Mouse (Mus musculus): ENCODE data around the gene Myh10. TPM values are rescaled to one million over a fixed set of nuclear protein-coding genes. Genes with fewer than 3 reads are reported as not detected.

Gene Myh10
- polyA plus RNA-seq, 1 experiment = 5.9 TPM

GRCm38 (mm10) chr11:68852932-68853409 is 161.6 kb downstream of the Myh10 start:
- no peaks in the 10 kb centered on the region for H3K36me3 ChIP-seq (ENCODE audit: control insufficient read depth, insufficient read depth, low read length)
- H3K27me3 ChIP-seq (ENCODE audit: control insufficient read depth, insufficient read depth, low read length) = no peaks in the 10 kb centered on the region
- TF ChIP-seq POLR2A (IDR thresholded peaks at IDR 0.05; ENCODE audit: low read depth, low read length) (no peak; the same call in none of the 2 replicates), CTCF (IDR thresholded peaks at IDR 0.05; ENCODE audit: extremely low read depth, insufficient read depth, insufficient read length, insufficient replicate concordance) (no peak)
- H3K4me1 ChIP-seq (ENCODE audit: control insufficient read depth, insufficient read depth, insufficient read length) = peaks cover 2% of the 10 kb centered on the region
- DNase-seq (ENCODE audit: low read depth in 1 of 2, low spot score in 2 of 2) = peak; percentile 98 to 100
- under 1% methylated on average over 42 of the region's 42 CpGs for WGBS
- peak overlapping the region; percentile 95 for H3K27ac ChIP-seq (ENCODE audit: insufficient read depth, low read length)
- H3K4me3 ChIP-seq (ENCODE audit: extremely low read depth, insufficient read depth, insufficient read length) = peak overlapping the region; percentile 89

- TF ChIP-seq POLR2A (IDR thresholded peaks at IDR 0.05; ENCODE audit: low read depth, low read length) = no peak
- 20% methylated on average over 14 of the region's 14 CpGs for whole genome bisulfite sequencing
- Histone ChIP-seq H3K27me3 (ENCODE audit: control insufficient read depth, insufficient read depth, low read length) (no peaks in the 10 kb centered on the region), H3K4me1 (ENCODE audit: control insufficient read depth, insufficient read depth, insufficient read length) (peaks cover 2% of the 10 kb centered on the region), H3K4me3 (ENCODE audit: extremely low read depth, insufficient read depth, insufficient read length) (peak overlapping the region; percentile 54), H3K27ac (ENCODE audit: insufficient read depth, low read length) (peak overlapping the region; percentile 53), H3K36me3 (ENCODE audit: control insufficient read depth, insufficient read depth, low read length) (no peaks in the 10 kb centered on the region)
- DNase-seq (ENCODE audit: low read depth in 1 of 2, low spot score in 2 of 2) = peak in 1 of 2 experiments; percentile 22
Observed at GRCm38 (mm10) chr11:68853611-68854401, 162.4 kb downstream of the Myh10 start.

GRCm38 (mm10) chr11:68854621-68855020 is 163.3 kb downstream of the Myh10 start:
- Histone ChIP-seq H3K4me1 (ENCODE audit: control insufficient read depth, insufficient read depth, insufficient read length) (peaks cover 2% of the 10 kb centered on the region), H3K4me3 (ENCODE audit: extremely low read depth, insufficient read depth, insufficient read length) (no peak overlapping the region), H3K36me3 (ENCODE audit: control insufficient read depth, insufficient read depth, low read length) (no peaks in the 10 kb centered on the region), H3K27ac (ENCODE audit: insufficient read depth, low read length) (no peak overlapping the region), H3K27me3 (ENCODE audit: control insufficient read depth, insufficient read depth, low read length) (no peaks in the 10 kb centered on the region)
- no peak for DNase-seq (ENCODE audit: low read depth in 1 of 2, low spot score in 2 of 2)
- TF ChIP-seq CTCF (IDR thresholded peaks at IDR 0.05; ENCODE audit: extremely low read depth, insufficient read depth, insufficient read length, insufficient replicate concordance) (no peak), POLR2A (IDR thresholded peaks at IDR 0.05; ENCODE audit: low read depth, low read length) (no peak)
- 89% methylated on average over 3 of the region's 3 CpGs for WGBS

- Histone ChIP-seq H3K4me1 (ENCODE audit: control insufficient read depth, insufficient read depth, insufficient read length) (peaks cover 2% of the 10 kb centered on the region), H3K27ac (ENCODE audit: insufficient read depth, low read length) (no peak overlapping the region), H3K27me3 (ENCODE audit: control insufficient read depth, insufficient read depth, low read length) (no peaks in the 10 kb centered on the region), H3K4me3 (ENCODE audit: extremely low read depth, insufficient read depth, insufficient read length) (no peak overlapping the region), H3K36me3 (ENCODE audit: control insufficient read depth, insufficient read depth, low read length) (no peaks in the 10 kb centered on the region)
- 91% methylated on average over 3 of the region's 3 CpGs for WGBS
- no peak for DNase-seq (ENCODE audit: low read depth in 1 of 2, low spot score in 2 of 2)
- TF ChIP-seq CTCF (IDR thresholded peaks at IDR 0.05; ENCODE audit: extremely low read depth, insufficient read depth, insufficient read length, insufficient replicate concordance) (no peak), POLR2A (IDR thresholded peaks at IDR 0.05; ENCODE audit: low read depth, low read length) (no peak)
Observed at GRCm38 (mm10) chr11:68857329-68857728, 166.0 kb downstream of the Myh10 start.

GRCm38 (mm10) chr11:68859943-68860593 is 168.7 kb downstream of the Myh10 start:
- H3K27me3 ChIP-seq (ENCODE audit: control insufficient read depth, insufficient read depth, low read length) = no peaks in the 10 kb centered on the region
- WGBS = 81% methylated on average over 8 of the region's 8 CpGs
- no peak for DNase-seq (ENCODE audit: low read depth in 1 of 2, low spot score in 2 of 2)
- no peaks in the 10 kb centered on the region; the same call in 1 of the 2 replicates for H3K4me1 ChIP-seq (ENCODE audit: control insufficient read depth, insufficient read depth, insufficient read length)
- H3K36me3 ChIP-seq (ENCODE audit: control insufficient read depth, insufficient read depth, low read length) = no peaks in the 10 kb centered on the region
- no peak for TF ChIP-seq POLR2A (IDR thresholded peaks at IDR 0.05; ENCODE audit: low read depth, low read length)
- TF ChIP-seq CTCF (IDR thresholded peaks at IDR 0.05; ENCODE audit: extremely low read depth, insufficient read depth, insufficient read length, insufficient replicate concordance) = no peak
- no peak overlapping the region for H3K27ac ChIP-seq (ENCODE audit: insufficient read depth, low read length)
- H3K4me3 ChIP-seq (ENCODE audit: extremely low read depth, insufficient read depth, insufficient read length) = no peak overlapping the region

- no peaks in the 10 kb centered on the region; the same call in 1 of the 2 replicates for H3K4me1 ChIP-seq (ENCODE audit: control insufficient read depth, insufficient read depth, insufficient read length)
- no peak overlapping the region for H3K4me3 ChIP-seq (ENCODE audit: extremely low read depth, insufficient read depth, insufficient read length)
- no peak for DNase-seq (ENCODE audit: low read depth in 1 of 2, low spot score in 2 of 2)
- H3K27ac ChIP-seq (ENCODE audit: insufficient read depth, low read length) = no peak overlapping the region
- H3K27me3 ChIP-seq (ENCODE audit: control insufficient read depth, insufficient read depth, low read length) = no peaks in the 10 kb centered on the region; the same call in 1 of the 2 replicates
- WGBS = 95% methylated on average over 2 of the region's 2 CpGs
- no peaks in the 10 kb centered on the region for H3K36me3 ChIP-seq (ENCODE audit: control insufficient read depth, insufficient read depth, low read length)
- TF ChIP-seq CTCF (IDR thresholded peaks at IDR 0.05; ENCODE audit: extremely low read depth, insufficient read depth, insufficient read length, insufficient replicate concordance) (no peak), POLR2A (IDR thresholded peaks at IDR 0.05; ENCODE audit: low read depth, low read length) (no peak)
Observed at GRCm38 (mm10) chr11:68862260-68862659, 170.9 kb downstream of the Myh10 start.

Data from spleen, adult 2 months (tissue).